Mouse (Mus musculus) midbrain, postnatal 0 days (tissue): Measurements from ENCODE around the gene Dctpp1. TPM values are rescaled to one million over a fixed set of nuclear protein-coding genes. Genes with fewer than 3 reads are reported as not detected.

Experiments
- ATAC-seq: fragments of 200-750 bp; cut with Nextera tagmentation; 2 replicates; pipeline ENCODE4 v1.8.0; 2017; ENCODE audit warnings: moderate number of reproducible peaks, mild to moderate bottlenecking, moderate TSS enrichment, moderate library complexity; ENCODE audit not compliant: low FRiP score
- DNase-seq: peaks from one replicate; pipeline ENCODE4 v3.0.0-alpha.2; 2015; ENCODE audit warnings: low spot score
- H3K27ac ChIP-seq: fragments of 300-500 bp; sonication (generic); 2 replicates; pipeline ENCODE4 v1.5.1; 2014; ENCODE audit warnings: low read depth, mild to moderate bottlenecking, low read length, mixed read lengths
- H3K27me3 ChIP-seq: fragments of 300-500 bp; sonication (generic); 2 replicates; pipeline ENCODE4 v1.6.1; 2014; ENCODE audit warnings: low read length, control low read depth, mixed read lengths; ENCODE audit not compliant: insufficient read depth
- H3K36me3 ChIP-seq: fragments of 300-500 bp; sonication (generic); 2 replicates; pipeline ENCODE4 v1.6.1; 2014; ENCODE audit warnings: low read length, control low read depth, mixed read lengths; ENCODE audit not compliant: insufficient read depth
- H3K4me1 ChIP-seq: fragments of 300-500 bp; sonication (generic); 2 replicates; pipeline ENCODE4 v1.6.1; 2014; ENCODE audit warnings: mild to moderate bottlenecking, control low read depth, antibody characterized with exemption, low read length, mixed read lengths; ENCODE audit not compliant: insufficient read depth
- H3K4me2 ChIP-seq: fragments of 300-500 bp; sonication (generic); 2 replicates; pipeline ENCODE4 v1.6.1; 2014; ENCODE audit warnings: low read depth, mild to moderate bottlenecking, low read length, mixed read lengths; ENCODE audit not compliant: poor library complexity, severe bottlenecking
- H3K4me3 ChIP-seq: fragments of 300-500 bp; sonication (generic); 2 replicates; pipeline ENCODE4 v1.5.1; 2014; ENCODE audit warnings: low read depth, mild to moderate bottlenecking, low read length, moderate library complexity
- H3K9ac ChIP-seq: fragments of 300-500 bp; sonication (generic); replicated peaks from 2 replicates; pipeline ENCODE4 v1.6.1; 2014; ENCODE audit warnings: mild to moderate bottlenecking, low read length, moderate library complexity, mixed read lengths; ENCODE audit not compliant: poor library complexity, severe bottlenecking
- H3K9me3 ChIP-seq: fragments of 300-500 bp; sonication (generic); 2 replicates; pipeline ENCODE4 v1.6.1; 2016; ENCODE audit warnings: low read length, control low read depth
- CTCF ChIP-seq: IDR thresholded peaks from 2 replicates; pipeline ENCODE4 v1.5.1; 2016; ENCODE audit warnings: antibody characterized with exemption, mild to moderate bottlenecking
- WGBS: fragments of 180-500 bp; shearing (Covaris S2); extraction: QIAGEN DNeasy Blood & Tissue Kit; methylation state at CpG from one replicate; pipeline ENCODE4 v1.1.7; 2014; 5-methylcytosine and 5-hydroxymethylcytosine counted together
- polyA plus RNA-seq: library from polyadenylated mRNA; unstranded; fragments of >200 nt; fragmentation: Nextera tagmentation; extraction: Ambion mirVana; gene quantifications from 2 replicates; pipeline ENCODE4 v1.2.1, GENCODE M21; 2015
- total RNA-seq: library from RNA; depleted of rRNA; stranded (reverse); fragments of >200 nt; gene quantifications from 2 replicates; pipeline ENCODE4 v1.2.3, GENCODE M21; 2014; rRNA removed

Dctpp1 gene
- total and polyA plus RNA-seq, 2 experiments from 2014 or later = 92.2 to 120 TPM

GRCm38 (mm10) chr7:127208295-127208552 is 52.3 kb downstream of the Dctpp1 start, which contains the start of gene Tbc1d10b:
Gene Tbc1d10b (minus strand): TSS chr7:127208468.
- H3K4me1 ChIP-seq = peaks cover 6% of the 10 kb centered on the region
- H3K36me3 ChIP-seq = peaks cover 6% of the 10 kb centered on the region
- H3K27ac ChIP-seq = peak within 1 kb of the TSS; percentile 75
- H3K4me2 ChIP-seq = peak within 1 kb of the TSS; percentile 99
- WGBS = under 1% methylated on average over 26 of the region's 44 CpGs
- no peak for TF ChIP-seq CTCF
- peak within 1 kb of the TSS; percentile 56 for H3K4me3 ChIP-seq
- ATAC-seq (peak; percentile 3; the same call in 1 of the 2 replicates), DNase-seq (no peak)
- no peaks in the 10 kb centered on the region for H3K9me3 ChIP-seq
- H3K27me3 ChIP-seq = no peaks in the 10 kb centered on the region
- peak within 1 kb of the TSS; percentile 63 for H3K9ac ChIP-seq

- ATAC-seq = 0 out of 2 replicates have a peak, but pooled peaks have one; percentile 0
These were observed 52.9 kb downstream of the Dctpp1 start for GRCm38 (mm10) chr7:127207374-127208294.

More at GRCm38 (mm10) chr7:127207374-127208294, 52.9 kb downstream of the Dctpp1 start:
- Histone ChIP-seq H3K36me3 (peaks cover 12% of the 10 kb centered on the region), H3K9me3 (no peaks in the 10 kb centered on the region), H3K4me1 (peaks cover 6% of the 10 kb centered on the region), H3K27ac (peak overlapping the region; percentile 62; the same call in 1 of the 2 replicates), H3K27me3 (no peaks in the 10 kb centered on the region), H3K4me2 (peak overlapping the region; percentile 99), H3K4me3 (peak overlapping the region; percentile 56), H3K9ac (peak overlapping the region; percentile 63)
- WGBS = under 1% methylated on average over 53 of the region's 53 CpGs
- no peak for TF ChIP-seq CTCF
- DNase-seq = no peak

Other genes starting within 250 kb of the Dctpp1 start
- 4.2 and 7.2 TPM in 2 replicates for gene Mvp, start 246.1 kb downstream of the Dctpp1 start, total RNA-seq
- gene Mvp, start 246.1 kb downstream of the Dctpp1 start, polyA plus RNA-seq = 3.9 and 4.4 TPM in 2 replicates
- gene Pagr1b, start 244.2 kb downstream of the Dctpp1 start, total RNA-seq = 2.4 TPM in 1 of 2 replicates, not detected in the other
- 0.66 TPM in 1 of 2 replicates, not detected in the other for gene Pagr1b, start 244.2 kb downstream of the Dctpp1 start, polyA plus RNA-seq
- 5.3 TPM in 1 of 2 replicates, not detected in the other for gene Pagr1a, start 243.4 kb downstream of the Dctpp1 start, total RNA-seq
- 33.1 and 41.1 TPM in 2 replicates for gene Pagr1a, start 243.4 kb downstream of the Dctpp1 start, polyA plus RNA-seq
- gene Gm42742, start 239.6 kb downstream of the Dctpp1 start, total RNA-seq = 52.3 and 55.5 TPM in 2 replicates
- gene Gm42742, start 239.6 kb downstream of the Dctpp1 start, polyA plus RNA-seq = 45.3 and 55.5 TPM in 2 replicates
- gene Prrt2, start 239.5 kb downstream of the Dctpp1 start, total RNA-seq = 102 and 155 TPM in 2 replicates
- gene Prrt2, start 239.5 kb downstream of the Dctpp1 start, polyA plus RNA-seq = 109 and 124 TPM in 2 replicates
- 223 and 245 TPM in 2 replicates for gene Maz, start 233.7 kb downstream of the Dctpp1 start, total RNA-seq
- 68.3 and 68.6 TPM in 2 replicates for gene Maz, start 233.7 kb downstream of the Dctpp1 start, polyA plus RNA-seq
- gene Kif22, start 218.2 kb downstream of the Dctpp1 start, total RNA-seq = 2.9 and 4.2 TPM in 2 replicates
- 11.3 and 11.5 TPM in 2 replicates for gene Kif22, start 218.2 kb downstream of the Dctpp1 start, polyA plus RNA-seq
- gene Zg16, start 173.4 kb downstream of the Dctpp1 start, total RNA-seq = 0.49 TPM in 1 of 2 replicates, not detected in the other
- not detected in 2 replicates for gene Zg16, start 173.4 kb downstream of the Dctpp1 start, polyA plus RNA-seq
- 2.3 and 5.9 TPM in 2 replicates for gene AI467606, start 169.3 kb downstream of the Dctpp1 start, total RNA-seq
- 1.4 and 1.9 TPM in 2 replicates for gene AI467606, start 169.3 kb downstream of the Dctpp1 start, polyA plus RNA-seq
- 1.9 TPM in 2 replicates for gene Qprt, start 138.5 kb downstream of the Dctpp1 start, total RNA-seq
- 1.7 and 1.8 TPM in 2 replicates for gene Qprt, start 138.5 kb downstream of the Dctpp1 start, polyA plus RNA-seq
- gene Spn, start 122.9 kb downstream of the Dctpp1 start, total RNA-seq = 0.16 TPM in 1 of 2 replicates, not detected in the other
- not detected in 2 replicates for gene Spn, start 122.9 kb downstream of the Dctpp1 start, polyA plus RNA-seq
- gene Cd2bp2, start 64.7 kb downstream of the Dctpp1 start, total RNA-seq = 85.7 and 103 TPM in 2 replicates
- 62.6 and 64.8 TPM in 2 replicates for gene Cd2bp2, start 64.7 kb downstream of the Dctpp1 start, polyA plus RNA-seq
- gene Tbc1d10b, start 52.2 kb downstream of the Dctpp1 start, total RNA-seq = 70.2 and 72.3 TPM in 2 replicates
- gene Tbc1d10b, start 52.2 kb downstream of the Dctpp1 start, polyA plus RNA-seq = 24.5 and 28.7 TPM in 2 replicates
- gene Mylpf, start 51.8 kb downstream of the Dctpp1 start, total RNA-seq = 0.90 and 1.4 TPM in 2 replicates
- gene Mylpf, start 51.8 kb downstream of the Dctpp1 start, polyA plus RNA-seq = 1.5 and 2.2 TPM in 2 replicates
- gene Zfp553, start 27.6 kb downstream of the Dctpp1 start, total RNA-seq = 37.4 and 39.6 TPM in 2 replicates
- 32.3 TPM in 2 replicates for gene Zfp553, start 27.6 kb downstream of the Dctpp1 start, polyA plus RNA-seq
- gene Sept1, start 27.6 kb downstream of the Dctpp1 start, total RNA-seq = 0.22 and 3.7 TPM in 2 replicates
- 4.2 and 5.3 TPM in 2 replicates for gene Sept1, start 27.6 kb downstream of the Dctpp1 start, polyA plus RNA-seq
- gene Zfp771, start 16.4 kb downstream of the Dctpp1 start, total RNA-seq = 76.8 and 94.5 TPM in 2 replicates
- 80.2 and 83.8 TPM in 2 replicates for gene Zfp771, start 16.4 kb downstream of the Dctpp1 start, polyA plus RNA-seq
- 70.0 and 79.3 TPM in 2 replicates for gene Sephs2, start 13.3 kb upstream of the Dctpp1 start, total RNA-seq
- gene Sephs2, start 13.3 kb upstream of the Dctpp1 start, polyA plus RNA-seq = 95.1 and 95.2 TPM in 2 replicates
- 0.49 and 0.61 TPM in 2 replicates for gene Itgal, start 35.6 kb upstream of the Dctpp1 start, total RNA-seq
- gene Itgal, start 35.6 kb upstream of the Dctpp1 start, polyA plus RNA-seq = 0.22 TPM in 2 replicates
- 47.2 and 56.3 TPM in 2 replicates for gene Zfp768, start 84.9 kb upstream of the Dctpp1 start, total RNA-seq
- gene Zfp768, start 84.9 kb upstream of the Dctpp1 start, polyA plus RNA-seq = 12.7 and 14.9 TPM in 2 replicates
- 8.3 and 8.6 TPM in 2 replicates for gene Zfp747, start 115.3 kb upstream of the Dctpp1 start, total RNA-seq
- 4.0 and 5.8 TPM in 2 replicates for gene Zfp747, start 115.3 kb upstream of the Dctpp1 start, polyA plus RNA-seq
- gene 9130019O22Rik, start 126.5 kb upstream of the Dctpp1 start, total RNA-seq = 4.0 and 4.1 TPM in 2 replicates
- gene 9130019O22Rik, start 126.5 kb upstream of the Dctpp1 start, polyA plus RNA-seq = 1.4 and 2.0 TPM in 2 replicates
- 8.5 and 9.1 TPM in 2 replicates for gene E430018J23Rik, start 132.9 kb upstream of the Dctpp1 start, total RNA-seq
- gene E430018J23Rik, start 132.9 kb upstream of the Dctpp1 start, polyA plus RNA-seq = 1.4 and 1.9 TPM in 2 replicates
- gene Zfp764, start 146.1 kb upstream of the Dctpp1 start, total RNA-seq = 4.7 and 6.7 TPM in 2 replicates
- gene Zfp764, start 146.1 kb upstream of the Dctpp1 start, polyA plus RNA-seq = 2.7 and 3.6 TPM in 2 replicates
- 21.1 and 33.1 TPM in 2 replicates for gene Zfp688, start 161.4 kb upstream of the Dctpp1 start, total RNA-seq
- gene Zfp688, start 161.4 kb upstream of the Dctpp1 start, polyA plus RNA-seq = 34.3 and 36.0 TPM in 2 replicates
- gene Zfp689, start 188.4 kb upstream of the Dctpp1 start, total RNA-seq = 7.7 and 11.0 TPM in 2 replicates
- 7.3 and 8.0 TPM in 2 replicates for gene Zfp689, start 188.4 kb upstream of the Dctpp1 start, polyA plus RNA-seq
- gene Prr14, start 198.9 kb upstream of the Dctpp1 start, total RNA-seq = 36.2 and 38.7 TPM in 2 replicates
- gene Prr14, start 198.9 kb upstream of the Dctpp1 start, polyA plus RNA-seq = 28.2 and 28.3 TPM in 2 replicates
- gene Fbrs, start 218.5 kb upstream of the Dctpp1 start, total RNA-seq = 41.0 and 44.8 TPM in 2 replicates
- gene Fbrs, start 218.5 kb upstream of the Dctpp1 start, polyA plus RNA-seq = 9.6 and 11.8 TPM in 2 replicates